Mouse (Mus musculus) lung, embryonic 16.5 days (tissue): ENCODE measurements around the gene Efr3b. TPM values are rescaled to one million over a fixed set of nuclear protein-coding genes. Genes with fewer than 3 reads are reported as not detected.

Source experiments
- ATAC-seq: fragments of 200-750 bp; cut with Nextera tagmentation; 2 replicates; pipeline ENCODE4 v1.8.0; 2017; ENCODE audit warnings: low read depth, mild to moderate bottlenecking, moderate library complexity
- H3K27ac ChIP-seq: fragments of 300-500 bp; sonication (generic); 2 replicates; pipeline ENCODE4 v1.5.1; 2014; ENCODE audit warnings: mild to moderate bottlenecking, control low read depth, low read length
- H3K27me3 ChIP-seq: fragments of 300-500 bp; sonication (generic); 2 replicates; pipeline ENCODE4 v1.6.1; 2014; ENCODE audit warnings: low read depth, low read length, mixed read lengths; ENCODE audit not compliant: control insufficient read depth, insufficient read depth
- H3K36me3 ChIP-seq: fragments of 300-500 bp; sonication (generic); 2 replicates; pipeline ENCODE4 v1.6.1; 2014; ENCODE audit warnings: low read length; ENCODE audit not compliant: control insufficient read depth, insufficient read depth
- H3K4me1 ChIP-seq: fragments of 300-500 bp; sonication (generic); replicated peaks from 2 replicates; pipeline ENCODE4 v1.6.1; 2014; ENCODE audit warnings: low read length, mixed read lengths; ENCODE audit not compliant: control insufficient read depth, insufficient read depth
- H3K4me2 ChIP-seq: fragments of 300-500 bp; sonication (generic); 2 replicates; pipeline ENCODE4 v1.6.1; 2014; ENCODE audit warnings: low read depth, low read length, control low read depth
- H3K4me3 ChIP-seq: fragments of 300-500 bp; sonication (generic); 2 replicates; pipeline ENCODE4 v1.5.1; 2014; ENCODE audit warnings: mild to moderate bottlenecking, low read length, control low read depth
- H3K9ac ChIP-seq: fragments of 300-500 bp; sonication (generic); 2 replicates; pipeline ENCODE4 v1.6.1; 2014; ENCODE audit warnings: low read length, control low read depth
- H3K9me3 ChIP-seq: fragments of 300-500 bp; sonication (generic); 2 replicates; pipeline ENCODE4 v1.6.1; 2016; ENCODE audit warnings: low read length; ENCODE audit not compliant: control insufficient read depth
- WGBS: fragments of 180-500 bp; shearing (Covaris S2); extraction: QIAGEN DNeasy Blood & Tissue Kit; methylation state at CpG from one replicate; pipeline ENCODE4 v1.1.7; 2014; 5-methylcytosine and 5-hydroxymethylcytosine counted together
- polyA plus RNA-seq: library from polyadenylated mRNA; unstranded; fragments of >200 nt; fragmentation: Nextera tagmentation; extraction: Ambion mirVana; gene quantifications from 2 replicates; pipeline ENCODE4 v1.2.1, GENCODE M21; 2015

Gene Efr3b
- 3.8 and 3.9 TPM in 2 replicates for polyA plus RNA-seq

- Histone ChIP-seq H3K27ac (no peak within 1 kb of the TSS), H3K4me2 (peak within 1 kb of the TSS; percentile 99), H3K9me3 (no peaks in the 10 kb centered on the region), H3K9ac (peak within 1 kb of the TSS; percentile 79), H3K27me3 (no peaks in the 10 kb centered on the region), H3K4me3 (peak within 1 kb of the TSS; percentile 77), H3K36me3 (no peaks in the 10 kb centered on the region), H3K4me1 (peaks cover 6% of the 10 kb centered on the region; the same call in 1 of the 2 replicates)
- under 1% methylated on average over 69 of the region's 78 CpGs for WGBS
- ATAC-seq, result peak; percentile 98
Measured at GRCm38 (mm10) chr12:4038061-4039041, at the start of gene Efr3b. TSS of gene Efr3b (minus strand) at chr12:4038915.

GRCm38 (mm10) chr12:4083441-4083840 lies 44.7 kb upstream of the Efr3b start:
- H3K27ac ChIP-seq, result no peak overlapping the region
- H3K9ac ChIP-seq, result no peak overlapping the region
- H3K4me3 ChIP-seq, result no peak overlapping the region
- no peak for ATAC-seq
- peak overlapping the region; percentile 88 for H3K4me2 ChIP-seq
- no peaks in the 10 kb centered on the region for H3K27me3 ChIP-seq
- no peaks in the 10 kb centered on the region for H3K9me3 ChIP-seq
- no peaks in the 10 kb centered on the region; the same call in none of the 2 replicates for H3K4me1 ChIP-seq
- whole genome bisulfite sequencing, result 55% methylated on average over 8 of the region's 8 CpGs
- 0 out of 2 replicates have a peak, but pooled peaks cover 3% of the 10 kb centered on the region for H3K36me3 ChIP-seq

DNA sequence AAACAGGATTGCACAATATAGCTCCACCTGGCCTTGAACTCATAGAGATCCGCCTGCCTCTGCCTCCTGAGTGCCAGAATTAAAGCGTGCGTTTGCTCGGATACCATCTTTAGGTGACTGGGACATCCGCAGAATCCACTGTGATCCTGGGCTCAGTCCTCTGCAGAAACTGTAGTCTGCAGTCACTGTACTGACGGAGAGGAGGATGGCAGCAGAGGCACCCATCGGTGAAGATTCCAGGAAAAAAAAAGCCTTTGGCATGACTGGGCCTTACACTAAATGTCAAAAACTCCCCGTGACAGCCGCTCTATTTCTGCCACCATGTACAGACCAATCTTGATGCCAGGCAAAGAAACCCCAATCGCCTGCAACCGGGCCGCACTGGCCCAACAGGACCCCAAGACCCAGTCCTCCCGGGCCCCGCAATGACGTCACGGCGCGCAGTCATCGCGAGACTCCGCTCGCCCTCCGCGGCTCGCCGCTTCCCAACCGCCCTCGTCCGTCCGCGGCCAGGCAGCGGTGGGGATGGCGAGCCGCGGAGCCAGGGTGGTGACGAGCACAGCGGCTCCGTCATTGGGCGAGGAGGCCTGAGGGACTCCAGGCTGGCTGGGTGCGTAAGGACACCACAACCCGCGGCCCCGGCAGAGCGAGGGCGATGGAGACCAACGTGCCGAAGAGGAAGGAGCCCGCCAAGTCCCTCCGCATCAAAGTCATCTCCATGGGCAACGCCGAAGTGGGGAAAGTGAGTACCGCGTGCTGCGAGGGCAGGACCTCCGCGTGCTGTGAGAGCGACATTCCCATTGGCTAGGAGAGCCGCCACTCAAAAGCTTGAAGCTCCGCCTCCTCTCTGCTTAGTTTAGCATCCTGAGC lies 43.7 kb upstream of the Efr3b start, which contains the start of gene Dnajc27:
Dnajc27 (plus strand) TSS at position 452 of the 870 bp plus-strand sequence.
- Histone ChIP-seq H3K4me1 (no peaks in the 10 kb centered on the region; the same call in none of the 2 replicates), H3K27ac (peak within 1 kb of the TSS; percentile 90), H3K36me3 (0 out of 2 replicates have a peak, but pooled peaks cover 3% of the 10 kb centered on the region), H3K27me3 (no peaks in the 10 kb centered on the region; the same call in 1 of the 2 replicates), H3K4me3 (peak within 1 kb of the TSS; percentile 62), H3K4me2 (peak within 1 kb of the TSS; percentile 88), H3K9me3 (no peaks in the 10 kb centered on the region), H3K9ac (peak within 1 kb of the TSS; percentile 75)
- WGBS, result 5% methylated on average over 59 of the region's 59 CpGs
- peak; percentile 97 for ATAC-seq

- Histone ChIP-seq H3K4me2 (no peak overlapping the region), H3K4me1 (no peaks in the 10 kb centered on the region; the same call in none of the 2 replicates), H3K9ac (no peak overlapping the region), H3K9me3 (no peaks in the 10 kb centered on the region), H3K36me3 (no peaks in the 10 kb centered on the region), H3K4me3 (no peak overlapping the region), H3K27ac (no peak overlapping the region), H3K27me3 (no peaks in the 10 kb centered on the region; the same call in 1 of the 2 replicates)
- 0% methylated on average over 2 of the region's 2 CpGs for WGBS
- no peak for ATAC-seq
Measured at GRCm38 (mm10) chr12:4080311-4080710, 41.6 kb upstream of the Efr3b start.

DNA sequence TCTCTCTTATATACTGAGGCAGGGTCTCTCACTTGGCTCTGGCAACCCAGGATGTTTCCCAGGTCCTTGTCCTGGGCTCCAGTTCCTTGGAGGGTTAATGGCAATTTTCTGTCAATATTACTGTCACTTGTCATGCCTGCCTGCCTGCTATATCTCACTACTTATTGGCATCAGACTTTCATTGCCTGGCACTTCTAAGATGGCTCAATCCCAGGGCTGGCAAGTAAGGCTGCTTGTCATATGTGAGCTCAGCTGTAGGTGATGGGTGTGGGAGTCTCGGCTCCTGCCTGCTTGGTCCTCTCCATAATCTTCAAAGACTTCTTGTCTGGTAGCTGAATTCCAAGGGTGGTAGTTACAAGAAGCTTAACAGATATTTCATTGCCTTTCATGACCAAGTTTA lies 39.4 kb upstream of the Efr3b start:
- H3K9me3 ChIP-seq, result no peaks in the 10 kb centered on the region
- H3K4me3 ChIP-seq, result no peak overlapping the region
- H3K4me1 ChIP-seq, result no peaks in the 10 kb centered on the region; the same call in none of the 2 replicates
- no peak overlapping the region for H3K4me2 ChIP-seq
- 24% methylated on average over 1 of the region's 1 CpGs for WGBS
- no peak for ATAC-seq
- H3K36me3 ChIP-seq, result no peaks in the 10 kb centered on the region
- no peak overlapping the region for H3K27ac ChIP-seq
- no peaks in the 10 kb centered on the region; the same call in 1 of the 2 replicates for H3K27me3 ChIP-seq
- H3K9ac ChIP-seq, result no peak overlapping the region

DNA sequence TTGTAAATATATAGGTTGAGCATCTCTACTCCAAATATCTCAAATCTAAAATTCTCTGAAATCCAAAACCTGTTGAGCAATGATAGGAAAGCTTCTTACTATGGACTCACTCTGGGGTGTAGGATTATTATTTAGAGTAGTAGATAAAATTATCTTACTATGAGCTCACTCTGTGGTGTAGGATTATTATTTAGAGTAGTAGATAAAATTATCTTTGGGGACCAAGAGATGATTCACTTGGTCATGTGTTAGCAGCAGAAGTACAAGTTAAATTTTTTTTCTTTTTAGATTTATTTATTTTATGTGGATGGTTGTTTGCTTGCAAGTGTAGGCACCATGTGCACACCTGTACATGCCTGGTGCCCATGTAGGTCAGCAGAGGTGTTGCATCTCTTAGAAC lies 37.7 kb upstream of the Efr3b start:
- H3K4me3 ChIP-seq, result no peak overlapping the region
- no peak overlapping the region for H3K27ac ChIP-seq
- no peak for ATAC-seq
- H3K9me3 ChIP-seq, result no peaks in the 10 kb centered on the region
- no peaks in the 10 kb centered on the region for H3K4me1 ChIP-seq
- no peaks in the 10 kb centered on the region for H3K36me3 ChIP-seq
- H3K27me3 ChIP-seq, result no peaks in the 10 kb centered on the region; the same call in 1 of the 2 replicates
- H3K9ac ChIP-seq, result no peak overlapping the region
- H3K4me2 ChIP-seq, result no peak overlapping the region

DNA sequence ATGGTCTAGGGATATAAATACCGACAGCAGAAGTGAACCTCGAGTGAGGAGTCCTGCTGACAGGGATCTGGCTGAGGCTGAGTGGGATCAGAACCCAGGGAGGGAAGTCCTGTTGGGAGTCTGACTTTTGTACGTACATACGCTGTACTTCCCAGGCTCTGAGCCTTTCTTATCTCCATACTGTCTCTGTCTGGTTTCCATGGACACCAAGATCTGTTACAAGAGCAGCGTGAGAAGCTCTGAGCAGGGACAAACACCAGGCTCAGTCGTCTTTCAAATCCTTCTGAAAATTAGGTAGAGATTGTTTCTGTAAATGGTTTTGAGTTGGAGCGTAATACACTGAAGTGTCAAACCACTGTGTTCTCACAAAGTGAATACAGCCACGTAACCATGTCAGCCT lies 36.7 kb upstream of the Efr3b start:
- Histone ChIP-seq H3K4me2 (no peak overlapping the region), H3K9me3 (no peaks in the 10 kb centered on the region), H3K27me3 (no peaks in the 10 kb centered on the region; the same call in 1 of the 2 replicates), H3K4me1 (no peaks in the 10 kb centered on the region), H3K36me3 (no peaks in the 10 kb centered on the region), H3K27ac (no peak overlapping the region), H3K4me3 (no peak overlapping the region), H3K9ac (no peak overlapping the region)
- WGBS, result 45% methylated on average over 8 of the region's 8 CpGs
- ATAC-seq, result no peak

DNA sequence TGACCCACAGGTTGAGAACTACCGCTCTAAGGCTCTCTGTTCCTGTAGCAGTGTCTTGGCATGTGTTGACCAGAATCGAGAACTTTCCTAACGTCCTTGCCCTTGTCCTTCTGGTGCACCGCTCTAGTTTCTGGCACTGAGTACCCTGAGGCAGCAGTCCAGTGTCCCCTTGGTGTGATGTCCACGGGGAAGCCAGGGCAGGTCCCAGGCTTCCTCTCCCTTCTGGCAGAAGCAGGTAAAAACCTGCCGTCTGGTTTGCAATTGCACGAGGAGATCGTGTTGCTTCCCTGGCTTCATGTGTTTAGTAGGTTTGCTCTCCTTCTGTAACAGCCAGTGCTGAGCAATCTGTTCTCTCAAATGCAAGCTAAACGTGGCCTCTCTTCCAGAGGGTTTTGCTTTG lies 33.0 kb upstream of the Efr3b start:
- H3K27me3 ChIP-seq, result no peaks in the 10 kb centered on the region
- 75% methylated on average over 9 of the region's 9 CpGs for WGBS
- no peak for ATAC-seq

More for the DNA sequence above, 33.0 kb upstream of the Efr3b start:
- Histone ChIP-seq H3K36me3 (no peaks in the 10 kb centered on the region), H3K4me3 (no peak overlapping the region), H3K9ac (no peak overlapping the region), H3K4me2 (no peak overlapping the region), H3K4me1 (no peaks in the 10 kb centered on the region), H3K9me3 (no peaks in the 10 kb centered on the region), H3K27ac (no peak overlapping the region)
